Mouse (Mus musculus) limb, embryonic 11.5 days (tissue): ENCODE measurements around the gene Cd302. TPM values are rescaled to one million over a fixed set of nuclear protein-coding genes. Genes with fewer than 3 reads are reported as not detected.

ENCODE experiments used
- ATAC-seq: fragments of 200-750 bp; cut with Nextera tagmentation; 2 replicates; pipeline ENCODE4 v1.8.0; 2017; ENCODE audit warnings: low read depth; ENCODE audit not compliant: insufficient number of reproducible peaks, low FRiP score, low TSS enrichment
- DNase-seq: peaks from one replicate; pipeline ENCODE4 v3.0.0-alpha.2; 2015; ENCODE audit warnings: low spot score
- H3K27ac ChIP-seq: fragments of 300-500 bp; sonication (generic); replicated peaks from 2 replicates; pipeline ENCODE4 v1.5.1; 2014; ENCODE audit warnings: low read depth, mild to moderate bottlenecking, low read length
- H3K27me3 ChIP-seq: fragments of 300-500 bp; sonication (generic); 2 replicates; pipeline ENCODE4 v1.6.1; 2014; ENCODE audit warnings: mild to moderate bottlenecking, low read length, mixed read lengths; ENCODE audit not compliant: control insufficient read depth, insufficient read depth
- H3K36me3 ChIP-seq: fragments of 300-500 bp; sonication (generic); 2 replicates; pipeline ENCODE4 v1.6.1; 2014; ENCODE audit warnings: mild to moderate bottlenecking, low read length, moderate library complexity, mixed read lengths; ENCODE audit not compliant: control insufficient read depth, insufficient read depth
- H3K4me1 ChIP-seq: fragments of 300-500 bp; sonication (generic); 2 replicates; pipeline ENCODE4 v1.6.1; 2014; ENCODE audit warnings: low read length, mixed read lengths; ENCODE audit not compliant: control insufficient read depth, insufficient read depth
- H3K4me2 ChIP-seq: fragments of 300-500 bp; sonication (generic); 2 replicates; pipeline ENCODE4 v1.6.1; 2014; ENCODE audit warnings: low read depth, mild to moderate bottlenecking, moderate library complexity; ENCODE audit not compliant: severe bottlenecking
- H3K4me3 ChIP-seq: fragments of 300-500 bp; sonication (generic); 2 replicates; pipeline ENCODE4 v1.5.1; 2014; ENCODE audit warnings: low read depth, low read length
- H3K9ac ChIP-seq: fragments of 300-500 bp; sonication (generic); 2 replicates; pipeline ENCODE4 v1.6.1; 2014; ENCODE audit warnings: mild to moderate bottlenecking, low read length
- H3K9me3 ChIP-seq: fragments of 300-500 bp; sonication (generic); 2 replicates; pipeline ENCODE4 v1.6.1; 2016; ENCODE audit warnings: low read length; ENCODE audit not compliant: control insufficient read depth
- WGBS: fragments of 180-500 bp; shearing (Covaris S2); extraction: QIAGEN DNeasy Blood & Tissue Kit; methylation state at CpG from one replicate; pipeline ENCODE4 v1.1.7; 2014; 5-methylcytosine and 5-hydroxymethylcytosine counted together
- polyA plus RNA-seq: library from polyadenylated mRNA; unstranded; fragments of >200 nt; fragmentation: Nextera tagmentation; extraction: Ambion mirVana; gene quantifications from 2 replicates; pipeline ENCODE4 v1.2.1, GENCODE M21; 2014

Gene Cd302
- 27.9 and 28.8 TPM in 2 replicates for polyA plus RNA-seq

DNA sequence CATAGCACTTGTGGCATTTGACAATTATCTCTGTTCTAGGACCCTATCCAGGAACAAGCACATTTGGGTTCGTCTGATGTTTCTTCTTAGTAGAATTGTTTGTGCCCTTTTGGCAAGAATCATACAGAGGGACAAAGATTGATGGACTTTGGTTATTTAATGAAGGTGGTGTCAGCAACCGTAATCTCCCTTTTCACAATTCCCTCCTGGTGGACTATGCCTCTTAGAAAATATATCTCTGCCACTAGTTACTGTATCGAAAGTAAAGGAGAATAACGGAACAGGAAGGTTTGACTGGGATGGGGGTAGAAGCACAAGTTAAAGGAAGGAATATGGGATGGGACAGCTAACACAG, at the start of gene Cd302:
Gene Cd302, minus strand, starts transcription at position 22 of the 355 bp plus-strand sequence.
- H3K4me3 ChIP-seq = peak within 1 kb of the TSS; percentile 46
- H3K4me2 ChIP-seq = peak within 1 kb of the TSS; percentile 81

GRCm38 (mm10) chr2:60328641-60329040, 44.4 kb upstream of the Cd302 start:
- no peak overlapping the region for H3K9ac ChIP-seq
- ATAC-seq = no peak
- no peaks in the 10 kb centered on the region for H3K27me3 ChIP-seq
- H3K27ac ChIP-seq = no peak overlapping the region
- no peaks in the 10 kb centered on the region for H3K9me3 ChIP-seq
- no peak for DNase-seq
- H3K4me1 ChIP-seq = no peaks in the 10 kb centered on the region
- no peaks in the 10 kb centered on the region for H3K36me3 ChIP-seq
- no peak overlapping the region for H3K4me3 ChIP-seq
- H3K4me2 ChIP-seq = no peak overlapping the region
- 91% methylated on average over 10 of the region's 10 CpGs for WGBS

More for the DNA sequence above, at the start of gene Cd302:
- ATAC-seq = no peak
- no peaks in the 10 kb centered on the region for H3K36me3 ChIP-seq
- peak within 1 kb of the TSS; percentile 73 for H3K9ac ChIP-seq
- H3K4me1 ChIP-seq = 0 out of 2 replicates have a peak, but pooled peaks cover 7% of the 10 kb centered on the region
- no peaks in the 10 kb centered on the region for H3K9me3 ChIP-seq
- no peak for DNase-seq
- no peaks in the 10 kb centered on the region for H3K27me3 ChIP-seq
- H3K27ac ChIP-seq = no peak within 1 kb of the TSS
- 57% methylated on average over 4 of the region's 4 CpGs for whole genome bisulfite sequencing

- Histone ChIP-seq H3K4me3 (no peak overlapping the region), H3K4me2 (no peak overlapping the region), H3K4me1 (no peaks in the 10 kb centered on the region), H3K27ac (no peak overlapping the region), H3K9ac (no peak overlapping the region), H3K27me3 (no peaks in the 10 kb centered on the region), H3K9me3 (no peaks in the 10 kb centered on the region), H3K36me3 (no peaks in the 10 kb centered on the region)
- 89% methylated on average over 11 of the region's 11 CpGs for WGBS
- ATAC-seq (no peak), DNase-seq (no peak)
Observed at GRCm38 (mm10) chr2:60327581-60327980, 43.3 kb upstream of the Cd302 start.

DNA sequence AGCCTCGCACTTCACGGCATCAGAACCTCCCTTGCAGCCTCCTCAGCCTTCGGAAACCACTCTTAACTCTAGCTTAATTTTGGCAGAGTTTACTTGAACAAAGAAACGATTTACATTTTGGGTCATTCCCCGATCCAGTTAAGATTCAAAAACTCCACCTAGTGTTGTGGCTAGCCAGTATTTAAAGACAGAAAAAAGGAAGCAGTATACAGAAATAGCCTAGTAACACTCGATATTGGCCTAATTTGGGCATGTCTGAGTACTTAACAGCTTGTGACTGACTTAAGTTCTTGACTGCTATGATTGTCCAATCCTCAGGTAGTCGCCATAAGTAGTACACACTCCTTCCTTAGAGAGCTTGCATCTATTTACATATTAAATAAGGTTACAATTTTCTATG, 42.7 kb upstream of the Cd302 start:
- Histone ChIP-seq H3K27ac (no peak overlapping the region), H3K36me3 (no peaks in the 10 kb centered on the region), H3K9ac (no peak overlapping the region), H3K4me1 (no peaks in the 10 kb centered on the region), H3K4me2 (no peak overlapping the region), H3K9me3 (no peaks in the 10 kb centered on the region), H3K27me3 (no peaks in the 10 kb centered on the region), H3K4me3 (no peak overlapping the region)
- 93% methylated on average over 7 of the region's 7 CpGs for WGBS
- DNase-seq (no peak), ATAC-seq (no peak)

DNA sequence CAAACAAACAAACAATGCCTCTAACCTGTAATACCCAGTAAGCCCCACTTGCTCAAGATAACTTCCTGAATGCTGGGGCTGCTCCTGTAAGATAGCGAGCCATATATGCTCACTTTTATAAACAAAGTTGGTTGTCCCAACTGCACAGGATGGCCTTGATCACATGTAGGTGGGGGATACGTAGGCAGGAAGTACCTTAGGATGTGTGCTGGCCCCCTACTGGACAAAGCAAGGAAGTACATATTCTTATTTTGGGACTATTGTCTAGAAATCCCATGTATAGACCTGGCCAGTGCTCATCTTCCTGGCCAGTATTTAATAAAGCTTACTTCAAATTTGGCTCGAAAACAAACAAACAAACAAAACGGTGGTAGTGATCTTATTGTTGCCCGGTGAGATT, 39.1 kb upstream of the Cd302 start:
- ATAC-seq (no peak), DNase-seq (no peak)
- Histone ChIP-seq H3K27ac (no peak overlapping the region), H3K9ac (no peak overlapping the region), H3K4me1 (no peaks in the 10 kb centered on the region), H3K36me3 (no peaks in the 10 kb centered on the region), H3K27me3 (no peaks in the 10 kb centered on the region), H3K9me3 (no peaks in the 10 kb centered on the region), H3K4me3 (no peak overlapping the region), H3K4me2 (no peak overlapping the region)
- 84% methylated on average over 5 of the region's 5 CpGs for WGBS

GRCm38 (mm10) chr2:60322031-60322726, 37.9 kb upstream of the Cd302 start:
- H3K4me1 ChIP-seq = no peaks in the 10 kb centered on the region
- H3K27me3 ChIP-seq = no peaks in the 10 kb centered on the region
- no peaks in the 10 kb centered on the region for H3K9me3 ChIP-seq
- H3K9ac ChIP-seq = no peak overlapping the region
- no peaks in the 10 kb centered on the region for H3K36me3 ChIP-seq
- no peak overlapping the region for H3K27ac ChIP-seq
- no peak overlapping the region for H3K4me3 ChIP-seq
- no peak for ATAC-seq
- DNase-seq = no peak
- 65% methylated on average over 6 of the region's 6 CpGs for WGBS
- no peak overlapping the region for H3K4me2 ChIP-seq

- no peaks in the 10 kb centered on the region for H3K4me1 ChIP-seq
- H3K4me3 ChIP-seq = no peak overlapping the region
- H3K9me3 ChIP-seq = no peaks in the 10 kb centered on the region
- H3K4me2 ChIP-seq = no peak overlapping the region
- no peak overlapping the region for H3K9ac ChIP-seq
- no peak for DNase-seq
- ATAC-seq = no peak
- 80% methylated on average over 4 of the region's 4 CpGs for WGBS
- H3K27me3 ChIP-seq = no peaks in the 10 kb centered on the region
- H3K27ac ChIP-seq = no peak overlapping the region
- H3K36me3 ChIP-seq = no peaks in the 10 kb centered on the region
Observed at GRCm38 (mm10) chr2:60303796-60304195, 19.5 kb upstream of the Cd302 start.

DNA sequence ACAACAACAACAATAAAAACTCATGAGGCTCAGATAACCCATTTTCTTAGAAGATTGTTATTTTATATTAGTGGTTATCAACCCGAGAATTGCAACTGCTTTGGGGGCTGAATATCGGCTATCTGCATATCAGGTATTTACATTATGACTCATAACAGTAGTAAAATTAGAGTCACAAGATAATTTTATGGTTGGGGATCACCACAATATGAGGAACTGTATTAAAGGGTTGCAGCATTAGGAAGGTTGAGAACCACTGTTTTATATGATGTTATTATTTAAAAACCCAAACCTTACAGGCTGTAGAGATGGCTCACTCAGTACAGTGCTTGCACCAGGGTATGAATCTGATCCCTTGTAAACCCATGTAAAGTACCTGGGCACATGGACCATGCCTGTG, 15.0 kb upstream of the Cd302 start:
- no peaks in the 10 kb centered on the region for H3K9me3 ChIP-seq
- no peak overlapping the region for H3K9ac ChIP-seq
- H3K4me3 ChIP-seq = no peak overlapping the region
- ATAC-seq (no peak), DNase-seq (no peak)
- no peak overlapping the region for H3K27ac ChIP-seq
- H3K4me2 ChIP-seq = no peak overlapping the region
- WGBS = 96% methylated on average over 2 of the region's 2 CpGs
- no peaks in the 10 kb centered on the region for H3K27me3 ChIP-seq
- H3K4me1 ChIP-seq = no peaks in the 10 kb centered on the region
- H3K36me3 ChIP-seq = no peaks in the 10 kb centered on the region

DNA sequence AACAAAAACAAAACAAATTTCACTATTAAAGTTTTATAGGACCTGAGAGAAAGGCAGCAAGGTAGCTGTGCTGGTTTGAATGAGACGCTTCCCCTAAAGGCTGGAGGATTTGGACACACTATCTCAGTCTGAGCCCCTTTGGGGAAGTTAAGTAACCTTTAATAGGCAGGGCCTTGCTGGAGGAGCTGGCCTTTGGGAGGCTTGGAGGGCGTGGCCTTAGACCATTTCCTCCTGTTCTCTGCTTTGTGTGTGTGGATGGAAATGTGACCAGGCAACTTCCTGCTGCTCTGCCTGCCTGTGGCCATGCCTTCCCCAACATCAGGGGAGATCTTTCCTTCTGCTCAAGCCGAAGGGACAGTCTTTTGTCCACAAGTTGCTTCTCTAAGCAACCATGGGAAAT, 14.0 kb upstream of the Cd302 start:
- 75% methylated on average over 3 of the region's 3 CpGs for WGBS
- Histone ChIP-seq H3K9me3 (no peaks in the 10 kb centered on the region), H3K4me1 (no peaks in the 10 kb centered on the region), H3K27me3 (no peaks in the 10 kb centered on the region), H3K36me3 (no peaks in the 10 kb centered on the region), H3K27ac (no peak overlapping the region), H3K9ac (no peak overlapping the region), H3K4me3 (no peak overlapping the region), H3K4me2 (no peak overlapping the region)
- DNase-seq (no peak), ATAC-seq (no peak)
